Mouse (Mus musculus): ENCODE results near the gene Strn4. TPM values are rescaled to one million over a fixed set of nuclear protein-coding genes. Genes with fewer than 3 reads are reported as not detected.

Gene Strn4
- 100 to 1,000 TPM; 139 to 176 TPM for total RNA-seq (2023)

DNA sequence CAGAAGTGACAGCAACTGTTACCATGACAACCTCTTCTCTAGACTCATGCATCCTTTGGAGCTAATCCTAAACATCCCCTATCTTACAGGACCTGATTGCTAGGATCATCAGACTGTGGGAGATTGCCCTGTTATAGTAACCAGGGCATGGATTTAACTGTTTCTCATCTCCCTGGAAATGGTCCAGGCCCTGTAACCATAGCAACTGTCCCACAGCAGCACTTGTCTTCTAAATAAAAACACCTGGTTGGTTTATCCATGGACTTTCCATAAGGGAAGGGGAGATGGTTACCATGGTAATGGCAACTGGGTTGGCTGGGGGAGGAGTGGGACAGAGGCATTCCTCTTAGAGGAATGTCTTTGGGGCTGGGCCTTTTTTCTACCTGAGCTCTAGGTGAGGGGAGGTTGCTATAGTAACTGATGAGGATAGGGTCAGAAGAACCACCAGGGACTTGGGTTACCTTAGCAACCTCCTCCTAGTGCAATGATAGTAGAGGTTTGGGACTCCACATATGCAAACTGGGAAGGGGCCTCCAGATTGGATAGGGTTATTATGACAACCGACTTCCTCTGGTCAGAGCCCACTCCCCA lies at the start of gene Strn4:
Gene Strn4 (plus strand): TSS at position 539 of the 591 bp plus-strand sequence.

DNA sequence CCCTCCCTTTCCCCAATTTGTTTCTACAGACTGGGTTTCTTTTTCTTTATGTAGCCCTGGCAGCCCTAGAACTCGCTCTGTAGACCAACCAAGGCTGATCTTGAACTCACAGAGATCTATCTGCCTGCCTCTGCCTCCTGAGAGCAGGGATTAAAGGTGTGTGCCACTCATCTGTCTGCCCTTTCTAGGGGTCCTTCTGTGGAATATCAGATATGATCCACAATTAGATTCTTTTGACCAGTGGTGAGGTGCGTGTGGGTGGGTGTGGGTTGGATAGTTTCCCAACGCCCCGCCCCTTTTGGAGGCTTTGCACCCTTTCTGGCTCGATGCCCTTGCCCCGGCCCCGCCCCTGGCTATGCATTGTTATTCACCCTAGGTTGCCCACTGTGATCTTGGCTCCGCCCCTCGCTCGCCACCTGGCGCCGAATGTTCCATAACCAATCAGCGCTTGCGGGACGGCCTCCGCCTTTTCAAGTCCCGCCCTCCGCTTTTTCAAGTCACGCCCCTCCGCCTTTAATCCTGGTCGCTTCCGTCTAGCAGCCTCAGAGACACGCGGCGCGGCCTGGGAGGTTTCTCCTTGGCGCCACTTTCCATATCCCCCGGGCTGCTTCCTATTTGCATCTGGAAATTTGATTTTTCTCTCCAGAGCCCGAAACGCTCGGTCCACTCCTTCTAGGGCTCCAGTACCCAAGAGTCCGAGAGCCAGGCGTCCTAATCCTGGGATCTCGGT lies 34.7 kb upstream of the Strn4 start, which contains the start of gene Slc1a5:
Gene Slc1a5 (plus strand): TSS at position 516 of the 730 bp plus-strand sequence.

DNA sequence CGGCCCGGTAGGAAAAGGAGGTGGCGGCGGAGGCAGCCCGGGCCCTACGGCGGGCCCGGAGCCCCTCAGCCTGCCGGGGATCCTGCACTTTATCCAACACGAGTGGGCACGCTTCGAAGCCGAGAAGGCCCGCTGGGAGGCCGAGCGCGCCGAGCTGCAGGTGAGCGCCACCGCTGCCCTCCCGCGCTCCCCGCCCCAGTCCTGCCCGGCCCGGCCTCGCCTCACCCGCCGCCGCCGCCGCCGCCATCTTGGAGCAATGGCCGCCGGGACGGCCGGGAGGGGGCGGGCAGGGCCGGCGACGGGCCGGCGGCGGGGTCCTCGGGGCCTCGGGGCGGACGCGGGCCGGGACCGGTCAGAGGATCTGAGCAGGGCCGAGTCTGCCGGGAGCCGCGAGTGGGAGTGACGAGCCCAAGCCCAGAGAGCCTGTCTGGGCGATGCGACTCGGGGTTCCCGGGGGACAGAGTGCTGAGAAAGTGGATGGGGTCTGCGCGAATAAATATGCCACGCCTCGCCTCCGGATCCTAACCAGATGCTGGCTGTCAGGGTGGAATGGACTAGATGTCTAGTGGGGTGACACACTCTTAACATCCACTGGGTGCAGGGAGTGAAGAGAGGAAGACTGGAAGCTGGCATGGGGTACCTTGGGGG lies 910 bp downstream of the Strn4 start, which contains the start of gene Fkrp:
Gene Fkrp (minus strand): TSS at position 258 of the 648 bp plus-strand sequence.

DNA sequence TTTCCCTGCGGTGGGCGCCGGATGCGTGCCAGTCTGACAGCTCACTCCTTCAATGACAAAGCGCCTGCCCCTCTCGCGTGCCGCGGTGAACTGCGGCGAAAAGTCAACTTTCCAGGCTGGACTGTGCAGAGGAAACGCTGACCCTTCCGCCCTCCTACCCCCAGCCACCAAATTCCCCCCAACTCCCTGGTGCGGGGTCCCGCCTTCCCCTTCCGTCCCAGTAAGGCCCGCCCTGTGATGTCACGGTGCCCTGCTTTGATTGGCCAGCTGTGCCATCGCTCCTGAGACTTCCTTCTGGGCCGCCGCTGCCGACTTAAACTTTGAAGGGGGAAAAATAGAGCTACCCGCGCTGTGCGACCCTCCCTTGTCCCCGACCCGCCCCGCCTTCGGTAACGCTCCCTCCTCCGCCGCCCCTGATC lies 27.0 kb downstream of the Strn4 start, which contains the start of gene Prkd2:
Gene Prkd2 (plus strand): TSS at position 258 of the 419 bp plus-strand sequence.

DNA sequence AGATGAGACGGTGACA lies 59.4 kb downstream of the Strn4 start, which contains the start of gene Dact3:
Gene Dact3 (plus strand): TSS at position 8 of the 16 bp plus-strand sequence.

Other genes starting within 250 kb of the Strn4 start
- gene Arhgap35, start 200.9 kb upstream of the Strn4 start, total RNA-seq (2023), result 10 to 100 TPM; 22.5 to 23.6 TPM
- gene Ceacam15, start 140.2 kb upstream of the Strn4 start, total RNA-seq (2023), result not detected
- gene Ceacam9, start 94.0 kb upstream of the Strn4 start, total RNA-seq (2023), result not detected
- gene Ap2s1, start 77.5 kb upstream of the Strn4 start, total RNA-seq (2023), result 10 to 100 TPM; 72.7 to 84.2 TPM
- gene Slc1a5, start 34.5 kb upstream of the Strn4 start, total RNA-seq (2023), result 100 to 1,000 TPM; 185 to 202 TPM
- gene Fkrp, start 843 bp downstream of the Strn4 start, total RNA-seq (2023), result 10 to 100 TPM; 26.3 to 29.3 TPM
- 100 to 1,000 TPM; 277 to 288 TPM for gene Prkd2, start 27.0 kb downstream of the Strn4 start, total RNA-seq (2023)
- gene Dact3, start 59.4 kb downstream of the Strn4 start, total RNA-seq (2023), result under 1 TPM; 0.23 to 0.59 TPM
- not detected for gene Gng8, start 75.9 kb downstream of the Strn4 start, total RNA-seq (2023)
- gene Ptgir, start 90.6 kb downstream of the Strn4 start, total RNA-seq (2023), result not detected
- gene Calm3, start 108.2 kb downstream of the Strn4 start, total RNA-seq (2023), result 100 to 1,000 TPM; 125 to 130 TPM
- not detected for gene Pnmal2, start 128.8 kb downstream of the Strn4 start, total RNA-seq (2023)
- gene Pnmal1, start 143.8 kb downstream of the Strn4 start, total RNA-seq (2023), result not detected
- under 1 TPM; 0.18 to 0.29 TPM for gene Gm42372, start 167.2 kb downstream of the Strn4 start, total RNA-seq (2023)
- not detected for gene Ccdc8, start 176.8 kb downstream of the Strn4 start, total RNA-seq (2023)
- gene Ppp5c, start 212.0 kb downstream of the Strn4 start, total RNA-seq (2023), result 100 to 1,000 TPM; 164 to 166 TPM
- 1 to 10 TPM; 1.9 to 2.0 TPM for gene Hif3a, start 246.5 kb downstream of the Strn4 start, total RNA-seq (2023)